Mouse (Mus musculus): ENCODE measurements around the gene Cracr2b. TPM values are rescaled to one million over a fixed set of nuclear protein-coding genes. Genes with fewer than 3 reads are reported as not detected.

Gene Cracr2b
- total RNA-seq (2021): 10 to 100 TPM; 19.7 to 23.1 TPM

GRCm38 (mm10) chr7:141460391-141461113, at the start of gene Cracr2b:
Cracr2b (plus strand) TSS chr7:141461094.
- intact Hi-C loops (cut with DNase I): no loop called here
- no peak for DNase-seq (ENCODE audit: low spot score)

GRCm38 (mm10) chr7:141411667-141412066, 49.2 kb upstream of the Cracr2b start:
- DNase-seq (ENCODE audit: low spot score): no peak

GRCm38 (mm10) chr7:141413331-141413730, 47.6 kb upstream of the Cracr2b start:
- DNase-seq (ENCODE audit: low spot score): no peak
- intact Hi-C loops (cut with DNase I): loop anchor here (5.0 kb wide), 1 partner anchor 44 kb away; the partner anchor contains the start of gene Pnpla2

More at GRCm38 (mm10) chr7:141411667-141412066, 49.2 kb upstream of the Cracr2b start:
- intact Hi-C loops (cut with DNase I): loop anchor here (5.0 kb wide), 1 partner anchor 46 kb away; the partner anchor contains the start of gene Pnpla2

- intact Hi-C loops (cut with DNase I): loop anchor here (5.0 kb wide), 1 partner anchor 43 kb away; the partner anchor contains the start of gene Pnpla2
- DNase-seq (ENCODE audit: low spot score): peak; percentile 95
These were observed 46.9 kb upstream of the Cracr2b start, which contains the start of gene Gatd1 for GRCm38 (mm10) chr7:141413809-141414584. Gatd1 (minus strand) TSS chr7:141414136.

- intact Hi-C loops (cut with DNase I): no loop called here
- no peak for DNase-seq (ENCODE audit: low spot score)
These were observed 44.6 kb upstream of the Cracr2b start for GRCm38 (mm10) chr7:141416144-141416841.

GRCm38 (mm10) chr7:141417731-141418681, 42.9 kb upstream of the Cracr2b start:
- no peak for DNase-seq (ENCODE audit: low spot score)

GRCm38 (mm10) chr7:141418970-141419369, 41.9 kb upstream of the Cracr2b start:
- DNase-seq (ENCODE audit: low spot score): no peak
- intact Hi-C loops (cut with DNase I): no loop called here

More at GRCm38 (mm10) chr7:141417731-141418681, 42.9 kb upstream of the Cracr2b start:
- intact Hi-C loops (cut with DNase I): no loop called here

GRCm38 (mm10) chr7:141420030-141420702, 40.7 kb upstream of the Cracr2b start:
- DNase-seq (ENCODE audit: low spot score): no peak
- intact Hi-C loops (cut with DNase I): no loop called here

- intact Hi-C loops (cut with DNase I): no loop called here
- DNase-seq (ENCODE audit: low spot score): no peak
These were observed 37.1 kb upstream of the Cracr2b start for GRCm38 (mm10) chr7:141423811-141424210.

GRCm38 (mm10) chr7:141426948-141427730, 33.8 kb upstream of the Cracr2b start:
- intact Hi-C loops (cut with DNase I): no loop called here
- DNase-seq (ENCODE audit: low spot score): no peak

- DNase-seq (ENCODE audit: low spot score): no peak
- intact Hi-C loops (cut with DNase I): no loop called here
These were observed 32.2 kb upstream of the Cracr2b start for GRCm38 (mm10) chr7:141428701-141429100.

- intact Hi-C loops (cut with DNase I): no loop called here
- DNase-seq (ENCODE audit: low spot score): no peak
These were observed 31.6 kb upstream of the Cracr2b start, which contains the start of gene Cend1 for GRCm38 (mm10) chr7:141429310-141429709. Cend1 (minus strand) TSS chr7:141429491.

GRCm38 (mm10) chr7:141429840-141430584, 30.9 kb upstream of the Cracr2b start:
- no peak for DNase-seq (ENCODE audit: low spot score)
- intact Hi-C loops (cut with DNase I): no loop called here

- DNase-seq (ENCODE audit: low spot score): no peak
- intact Hi-C loops (cut with DNase I): no loop called here
These were observed 30.2 kb upstream of the Cracr2b start for GRCm38 (mm10) chr7:141430585-141431240.

- no peak for DNase-seq (ENCODE audit: low spot score)
- intact Hi-C loops (cut with DNase I): no loop called here
These were observed 29.3 kb upstream of the Cracr2b start for GRCm38 (mm10) chr7:141431434-141432185.

- intact Hi-C loops (cut with DNase I): no loop called here
- DNase-seq (ENCODE audit: low spot score): no peak
These were observed 28.7 kb upstream of the Cracr2b start for GRCm38 (mm10) chr7:141432186-141432611.

Data from heart, postnatal 25 days (tissue).